Mouse (Mus musculus) testis, adult 2 months (tissue): ENCODE results near the gene Plekhg1.

Source experiments
- CTCF ChIP-seq: fragments of 200-500 bp; IDR thresholded peaks from 2 replicates; pipeline ENCODE4 v1.5.1; 2012; ENCODE audit warnings: low read depth, mild to moderate bottlenecking, inconsistent platforms, low read length, moderate library complexity; ENCODE audit not compliant: control insufficient read depth, insufficient read depth, insufficient replicate concordance
- POLR2A ChIP-seq: fragments of 200-500 bp; IDR thresholded peaks from 2 replicates; pipeline ENCODE4 v1.6.1; 2012; ENCODE audit warnings: low read depth, mild to moderate bottlenecking, inconsistent platforms, low read length, moderate library complexity; ENCODE audit not compliant: control insufficient read depth

- TF ChIP-seq POLR2A (no peak), CTCF (no peak)
Observed at GRCm38 (mm10) chr10:3936864-3937263, 196.7 kb downstream of the Plekhg1 start.
